Mouse (Mus musculus) layer of hippocampus, adult 9-11 months (tissue): Measurements from ENCODE around the gene Mcm3.

Source experiments
- DNase-seq: peaks from one replicate; pipeline ENCODE4 v3.0.0; 2022

The Mcm3 gene

DNA sequence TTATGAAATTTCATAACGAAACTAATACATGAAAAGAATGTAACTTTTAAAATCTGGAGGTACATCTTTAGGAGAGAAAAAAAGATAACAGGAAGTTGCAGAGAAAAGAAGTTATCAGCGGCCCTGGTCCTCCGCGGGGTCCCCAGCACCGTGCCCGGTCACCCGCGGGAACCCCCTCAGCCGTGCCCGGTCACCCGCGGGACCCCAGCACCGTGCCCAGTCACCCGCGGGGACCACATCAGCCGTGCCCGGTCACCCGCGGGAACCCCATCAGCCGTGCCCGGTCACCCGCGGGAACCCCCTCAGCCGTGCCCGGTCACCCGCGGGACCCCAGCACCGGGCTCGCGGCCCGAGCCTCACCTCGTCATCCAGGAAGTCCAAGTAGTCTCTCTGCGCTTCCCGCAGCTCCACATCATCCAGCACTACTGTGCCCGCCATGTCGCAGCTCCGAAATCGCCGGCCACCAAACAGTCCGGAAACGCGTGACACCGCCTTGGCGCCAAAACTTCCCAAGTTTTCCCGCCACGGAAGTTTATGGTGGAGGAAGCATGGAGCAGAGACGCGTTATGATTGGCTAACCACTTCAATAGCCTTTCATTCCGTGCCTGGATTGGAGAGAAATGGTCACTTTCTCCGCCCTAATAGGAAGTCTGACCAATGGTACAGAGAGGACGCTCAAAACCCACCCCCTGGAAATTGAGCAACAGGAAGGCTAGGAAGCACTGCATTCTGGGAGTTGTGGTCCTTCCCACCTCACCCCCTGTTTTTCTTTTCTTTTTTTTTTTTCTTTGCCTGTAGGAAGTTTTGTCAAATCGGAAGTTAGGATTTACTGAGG is at the start of gene Mcm3:
Mcm3 (minus strand) TSS at position 542 of the 835 bp plus-strand sequence.
- peak; percentile 97 for DNase-seq

- no peak for DNase-seq
These were observed 47.9 kb upstream of the Mcm3 start for GRCm38 (mm10) chr1:20868036-20868435.

- DNase-seq, result no peak
These were observed 47.3 kb upstream of the Mcm3 start for GRCm38 (mm10) chr1:20867241-20867902.

DNA sequence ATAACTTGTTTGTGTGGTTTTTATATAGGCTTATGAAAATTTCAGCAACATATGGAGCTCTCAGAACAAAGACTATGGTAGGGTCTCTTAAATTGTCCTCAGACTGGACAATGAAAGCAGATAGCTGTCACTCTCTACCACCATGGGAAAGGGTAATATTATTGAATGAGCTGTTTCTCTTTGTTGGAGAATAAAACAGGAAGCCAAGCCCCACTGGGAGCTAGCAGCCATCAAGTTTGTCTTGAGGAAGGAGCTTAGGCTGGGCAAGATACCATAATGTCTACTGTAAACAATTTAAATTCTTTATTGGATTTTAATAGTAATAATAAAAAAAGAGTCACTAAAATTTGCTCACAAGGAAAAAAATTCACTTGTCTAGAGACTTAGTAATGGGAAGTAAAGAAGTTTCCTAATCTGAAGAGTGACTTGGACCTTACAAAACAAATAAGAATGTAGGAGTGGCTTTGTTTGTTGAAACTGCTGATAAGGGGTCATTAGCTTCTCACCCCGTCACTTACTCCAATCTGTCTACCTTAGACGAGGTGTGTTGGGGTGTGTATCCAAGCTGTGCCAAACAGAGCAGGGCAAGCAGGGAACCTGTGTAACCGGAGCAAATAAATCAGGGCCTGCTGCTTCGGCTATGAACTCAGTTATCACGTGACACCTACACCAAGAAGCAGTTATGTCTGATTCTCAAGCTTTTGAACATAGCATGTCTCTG is 43.5 kb upstream of the Mcm3 start:
- DNase-seq, result no peak

GRCm38 (mm10) chr1:20861865-20862264 is 41.8 kb upstream of the Mcm3 start:
- DNase-seq, result no peak

DNA sequence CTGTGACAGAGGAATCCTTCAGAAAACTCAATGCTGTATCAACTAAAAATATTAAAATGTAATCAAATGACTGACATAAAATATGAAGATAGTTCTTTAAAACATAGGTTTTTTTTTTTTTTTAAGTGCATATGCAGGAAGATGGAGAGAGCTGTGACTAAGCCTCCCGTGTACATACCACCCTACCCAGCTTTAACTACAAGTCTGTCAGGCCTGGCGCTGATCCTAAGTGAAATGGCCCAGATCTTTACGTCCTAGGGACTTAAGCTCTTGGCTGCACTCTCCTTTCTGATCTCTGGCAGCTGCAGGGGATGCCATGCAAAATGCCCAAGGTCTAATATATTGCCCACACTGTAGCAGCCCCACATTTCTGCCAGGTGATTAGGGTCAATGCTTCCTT is 40.7 kb upstream of the Mcm3 start:
- DNase-seq, result no peak

DNA sequence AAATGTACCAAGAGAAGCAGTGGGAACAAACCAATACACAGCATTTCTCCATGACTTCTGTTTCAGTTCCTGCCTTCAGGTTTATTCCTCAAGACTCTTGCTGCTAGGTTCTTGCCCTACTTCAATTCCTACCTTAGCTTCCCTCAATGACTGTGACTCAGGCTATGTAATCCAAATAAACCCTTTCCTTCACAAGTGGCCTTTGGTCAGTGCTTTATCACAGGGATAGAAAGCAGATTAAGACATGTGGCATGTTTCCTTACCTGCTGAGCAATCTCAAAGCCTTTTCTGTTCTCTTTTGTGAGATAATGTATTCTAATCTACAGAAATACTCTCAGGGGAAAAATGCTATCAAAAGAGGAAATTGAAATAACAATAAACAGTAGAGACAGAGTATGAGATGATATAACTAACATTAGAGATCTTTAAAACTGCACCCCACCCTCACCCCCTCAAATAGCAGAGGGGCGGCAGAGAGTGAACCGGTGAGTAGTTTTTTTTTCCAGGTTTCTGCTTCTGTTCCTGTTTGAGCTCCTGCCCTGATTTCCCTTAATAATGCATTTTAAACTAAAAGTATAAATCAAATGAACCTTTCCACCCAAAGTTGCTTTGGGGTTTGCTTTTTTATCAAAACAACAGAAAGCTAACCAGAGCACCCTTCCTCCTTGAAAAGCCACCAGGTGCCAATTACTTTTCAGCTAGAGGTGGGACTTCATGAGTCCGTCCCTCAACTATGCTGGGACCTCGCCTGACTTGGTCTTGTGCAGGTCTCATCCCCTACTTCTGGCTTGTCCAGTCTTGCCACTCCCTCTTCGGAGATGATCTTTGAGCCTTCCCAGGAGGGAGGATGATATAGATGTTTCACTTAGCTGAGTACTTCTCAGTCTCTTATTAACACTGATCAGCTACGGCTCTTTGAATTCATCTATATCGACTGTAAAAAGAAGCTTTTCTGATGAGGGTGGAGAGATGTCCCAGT is 37.1 kb upstream of the Mcm3 start:
- DNase-seq, result no peak

DNA sequence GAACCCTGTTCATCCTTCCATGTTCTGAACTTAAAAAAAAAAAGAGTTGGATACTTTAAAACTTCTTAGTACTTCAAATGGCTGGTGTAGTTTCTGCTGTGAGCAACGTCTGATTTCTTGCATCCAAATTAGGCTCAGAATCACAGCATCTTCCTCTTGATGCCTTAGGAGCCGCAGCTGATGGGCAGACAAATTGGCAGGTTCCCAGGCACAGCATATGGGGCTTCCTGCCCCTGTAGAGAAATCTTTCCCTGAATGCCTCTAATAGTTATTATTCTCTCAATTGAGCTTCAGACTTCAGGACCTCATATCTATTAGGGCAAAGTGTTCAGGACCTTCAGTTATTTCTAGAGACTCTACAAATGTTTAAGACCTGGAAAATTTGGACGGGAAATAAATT is 19.8 kb upstream of the Mcm3 start:
- peak; percentile 33 for DNase-seq

- DNase-seq, result no peak
These were observed 16.5 kb upstream of the Mcm3 start for GRCm38 (mm10) chr1:20836551-20837125.

- DNase-seq, result no peak
These were observed 13.0 kb upstream of the Mcm3 start for GRCm38 (mm10) chr1:20833141-20833511.

DNA sequence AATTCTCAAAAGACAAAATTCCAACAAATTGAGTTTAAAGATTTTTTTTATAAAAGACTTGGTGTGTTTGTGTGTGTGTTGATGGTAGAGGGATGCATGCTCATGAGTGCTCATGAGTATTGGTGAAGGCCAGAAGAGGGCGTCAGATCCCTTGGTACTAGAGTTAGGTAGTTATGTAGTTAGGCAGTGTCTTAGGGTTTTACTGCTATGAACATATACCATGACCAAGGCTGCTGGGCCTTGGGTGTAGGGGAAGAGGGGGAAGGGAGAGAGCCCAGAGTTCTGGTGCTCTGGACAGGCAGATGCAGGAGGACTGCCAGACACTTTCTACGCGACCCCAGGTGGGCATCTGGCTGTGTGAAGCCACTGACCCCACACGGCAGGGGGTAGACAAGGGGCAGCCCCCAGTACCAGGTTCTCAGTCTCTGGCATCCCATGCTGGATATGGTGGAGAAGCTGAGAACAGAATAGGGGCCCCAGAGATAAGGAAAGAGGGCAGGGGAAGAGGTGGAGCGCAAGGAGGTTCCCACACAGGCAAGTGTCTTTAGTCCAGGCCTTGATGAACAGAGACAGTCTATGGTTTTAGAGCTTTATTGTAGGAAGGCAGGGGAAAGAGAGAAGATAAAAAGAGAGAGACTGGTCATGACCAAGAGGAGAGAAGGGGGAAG is 12.5 kb upstream of the Mcm3 start:
- no peak for DNase-seq

DNA sequence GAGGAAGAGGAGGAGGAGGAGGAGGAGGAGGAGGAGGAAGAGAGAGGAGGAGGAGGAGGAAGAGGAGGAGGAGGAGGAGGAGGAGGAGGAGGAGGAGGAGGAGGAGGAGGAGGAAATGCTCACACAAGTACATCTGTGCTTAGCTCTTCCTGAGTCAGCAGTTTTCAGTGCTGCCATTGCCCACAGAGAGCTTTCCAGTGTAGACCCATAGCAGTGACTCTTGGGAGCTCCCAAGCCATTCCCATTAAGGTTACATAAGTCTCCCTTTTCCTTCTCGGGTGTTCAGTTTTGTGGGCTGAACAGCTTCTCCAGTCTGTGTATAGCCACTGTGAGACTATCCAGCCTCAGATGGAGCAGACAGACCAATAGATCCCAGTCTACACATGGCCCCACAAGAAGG is 10.4 kb upstream of the Mcm3 start:
- DNase-seq, result no peak

DNA sequence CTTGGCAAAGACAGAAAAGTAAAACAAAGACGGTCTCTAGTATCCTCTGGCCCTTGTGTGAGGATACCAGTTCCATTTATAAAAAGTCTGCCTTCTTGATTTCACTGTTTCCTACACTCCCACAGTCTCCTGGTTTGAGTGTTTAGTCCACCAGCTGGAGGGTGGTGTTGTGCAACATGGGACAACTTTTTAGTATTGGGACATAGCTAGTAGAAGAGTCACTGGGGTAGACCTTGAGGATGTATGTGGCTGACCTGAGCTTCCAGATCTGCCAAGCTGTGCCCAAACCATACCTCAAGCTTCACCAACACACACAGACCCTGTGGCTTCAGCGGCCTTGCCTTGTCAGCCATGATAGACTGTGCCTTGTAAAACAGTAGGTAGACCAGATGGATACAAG is 7.9 kb upstream of the Mcm3 start:
- DNase-seq, result no peak

GRCm38 (mm10) chr1:20825036-20825435 is 4.9 kb upstream of the Mcm3 start:
- DNase-seq, result no peak

DNA sequence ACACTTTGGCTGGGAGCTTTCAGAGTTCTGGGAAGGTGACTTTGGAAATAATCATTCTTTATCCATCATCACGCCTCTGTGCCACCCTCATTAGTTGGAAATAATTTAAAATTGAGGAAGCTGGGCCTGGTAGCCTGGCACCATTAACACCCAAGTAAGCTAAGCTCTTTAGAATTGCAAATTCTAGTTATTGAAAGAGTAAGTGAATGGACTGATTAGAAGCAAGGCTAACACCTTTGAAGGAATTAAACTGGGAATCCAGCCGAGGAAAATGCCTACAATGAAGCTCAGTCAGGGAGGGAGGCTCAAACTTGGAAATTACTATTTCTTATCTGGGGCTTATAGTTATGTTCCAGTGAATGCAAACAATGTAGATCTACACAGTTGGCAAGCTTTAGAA is 3.8 kb upstream of the Mcm3 start:
- DNase-seq, result no peak

DNA sequence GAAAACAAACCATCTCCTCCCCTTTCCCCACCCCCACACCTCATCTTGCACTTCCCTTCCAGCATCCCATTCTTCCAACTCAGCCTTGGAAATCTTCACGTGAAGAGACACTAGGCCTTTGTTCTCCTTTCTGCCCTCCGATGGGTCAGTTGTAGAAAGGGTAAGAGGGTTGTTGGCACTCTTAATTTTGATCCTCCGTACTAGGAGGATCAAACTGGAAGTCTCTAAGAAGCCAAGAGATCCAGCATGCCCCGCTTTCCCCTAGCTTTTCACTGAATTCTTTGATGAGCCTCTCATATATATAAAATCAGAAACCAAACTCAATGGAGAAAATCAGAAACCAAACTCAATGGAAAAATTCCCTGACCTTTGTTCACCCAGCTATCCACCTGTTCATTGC is 3.4 kb upstream of the Mcm3 start:
- DNase-seq, result no peak

DNA sequence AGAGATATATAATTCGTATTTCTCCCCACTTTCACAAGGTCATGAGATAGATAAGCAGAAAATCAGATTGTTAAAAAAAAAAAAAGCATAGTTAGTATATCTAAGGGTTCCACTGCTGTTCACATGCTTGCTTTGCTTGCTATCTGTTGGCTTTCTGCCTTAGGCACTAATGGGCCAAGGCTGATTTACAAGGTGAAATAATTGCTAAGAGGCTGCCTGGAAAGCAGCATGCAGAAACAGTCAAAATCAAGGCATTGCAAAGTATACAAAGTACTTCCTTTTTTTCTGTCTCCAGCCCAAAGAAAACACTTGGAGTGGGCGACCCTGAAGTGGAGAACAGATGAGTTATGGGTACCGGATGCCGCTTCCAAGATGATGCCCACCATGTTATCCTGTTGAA is 847 bp upstream of the Mcm3 start:
- DNase-seq, result no peak

DNA sequence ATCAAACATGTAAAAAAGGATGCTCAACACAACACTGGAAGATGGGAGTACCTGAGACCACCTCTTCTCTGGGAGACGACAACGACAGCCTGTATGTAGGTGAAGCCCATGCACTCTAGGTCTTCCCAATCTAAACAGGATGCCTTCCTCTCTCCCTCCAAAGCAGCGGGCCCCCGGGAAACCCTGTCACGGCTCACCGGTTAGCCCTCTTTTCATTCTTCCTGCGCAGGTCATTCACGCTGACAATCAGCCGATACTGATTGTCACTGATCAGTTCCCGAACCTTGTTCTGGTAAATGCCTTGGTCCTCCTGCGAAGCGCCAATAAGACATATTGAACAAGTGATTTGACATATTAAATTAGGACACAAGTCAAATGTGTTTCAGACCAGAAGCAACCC is 2.5 kb downstream of the Mcm3 start:
- DNase-seq, result no peak

DNA sequence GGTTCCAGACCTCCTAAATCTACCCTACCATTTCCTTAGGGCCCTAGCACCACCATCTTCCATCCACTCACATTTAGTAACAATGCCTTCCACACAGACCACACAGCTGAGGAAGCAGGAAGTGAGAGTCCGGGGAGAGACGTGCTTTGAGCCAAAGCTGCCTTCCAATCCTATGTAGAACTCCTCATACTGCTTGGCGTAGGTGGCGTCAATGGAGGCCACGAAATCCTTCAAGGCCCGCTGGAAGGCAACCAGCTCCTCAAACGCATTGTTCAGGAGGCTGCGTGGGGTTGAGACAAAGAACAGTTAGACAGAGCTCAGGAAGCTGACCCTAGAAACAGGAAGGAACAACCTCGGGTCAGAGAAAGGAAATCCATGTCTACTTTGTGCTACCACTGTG is 2.9 kb downstream of the Mcm3 start:
- DNase-seq, result no peak

DNA sequence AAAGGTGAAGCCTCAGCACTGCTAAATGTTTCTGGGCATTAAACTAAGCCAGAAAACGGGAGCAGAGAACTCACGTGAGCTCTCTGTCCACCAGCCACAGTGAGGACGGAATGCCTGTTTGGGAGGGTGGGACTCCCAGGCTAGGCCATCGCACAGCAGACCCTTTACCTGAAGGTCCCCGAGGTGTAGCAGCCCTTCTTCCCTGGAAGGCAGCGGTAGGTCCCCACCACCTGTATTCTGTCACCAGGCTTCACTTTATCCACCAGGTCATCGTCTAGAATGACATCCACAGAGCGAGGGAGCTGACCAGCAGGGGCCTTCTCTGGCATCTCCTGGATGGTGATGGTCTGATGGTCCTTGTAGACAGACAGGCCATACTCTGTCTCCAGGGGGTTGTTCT is 5.6 kb downstream of the Mcm3 start:
- no peak for DNase-seq

- no peak for DNase-seq
These were observed 15.6 kb downstream of the Mcm3 start for GRCm38 (mm10) chr1:20804526-20804925.
